8 mouse cellular contexts compared by ENCODE assay signal in the genomic region with DNA sequence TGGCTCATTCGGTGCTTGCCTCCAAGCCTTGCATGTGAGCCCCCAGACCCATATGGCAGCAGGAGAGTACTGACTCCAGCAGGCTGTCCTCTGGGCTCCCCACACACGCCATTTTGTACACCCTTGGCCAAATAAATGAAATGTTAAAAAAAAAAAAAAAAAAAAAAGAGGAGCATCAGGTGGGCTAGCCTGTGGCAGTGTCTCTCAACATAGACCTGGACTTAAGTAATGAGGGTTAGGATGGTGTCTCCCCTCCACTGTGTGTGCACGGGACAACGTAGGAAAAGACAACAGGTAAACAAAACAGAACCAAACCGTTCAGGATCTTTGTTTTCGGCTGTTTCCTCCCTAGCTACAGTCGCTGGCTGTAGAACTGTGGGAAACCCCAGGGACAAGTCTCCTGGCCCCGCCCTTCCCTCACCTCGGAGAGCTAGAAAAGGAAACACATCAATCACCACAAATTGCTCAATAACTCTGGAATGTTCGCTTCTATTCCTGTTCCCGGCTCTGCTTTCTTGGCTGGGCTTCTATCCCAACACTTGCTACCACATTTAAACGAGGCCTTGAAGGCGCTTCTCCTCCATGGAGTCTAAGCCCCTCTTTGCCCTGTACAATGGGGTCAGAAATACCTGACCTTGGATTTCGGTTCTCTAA. TPM values are rescaled to one million over a fixed set of nuclear protein-coding genes. Genes with fewer than 3 reads are reported as not detected.
DNase-seq lines count a peak whose midpoint lies in the region; ATAC-seq and TF ChIP-seq lines count a peak whose summit lies in the region.
"Had no signal": no experiment of that assay in that cellular context is flagged by ENCODE, and none has a peak within 500 bp of the region (broad histone marks: within the 10 kb centered on the region; RNA-seq: fewer than 3 reads in every experiment).

No protein-coding gene starts in this region.

- no peaks in the 10 kb centered on the region for H3K36me3 ChIP-seq in liver, embryonic 15.5 days (replicated peaks)

- ATAC-seq in liver, embryonic 15.5 days (ENCODE audit: insufficient read depth): peak; percentile 14; the same call in 1 of the 2 replicates

- peak overlapping the region; percentile 35; the same call in 1 of the 2 replicates for H3K9ac ChIP-seq in liver, embryonic 15.5 days

- peak; percentile 64 for DNase-seq in ES-CJ7 (ENCODE audit: low read depth, low spot score)
- peak; percentile 89 for DNase-seq in adrenal gland, postnatal 14 days
- DNase-seq in gastrocnemius, adult 8-10 months (ENCODE audit: low spot score in 2 of 2): peak; percentile 81 to 87
- DNase-seq in induced T-regulatory cell, adult 2 months (ENCODE audit: low read depth): peak; percentile 84
- no peak for DNase-seq in frontal cortex, postnatal 25 days (ENCODE audit: low spot score in 2 of 2)

- 16% methylated on average over 14 of the region's 14 CpGs for WGBS in liver, embryonic 15.5 days (ENCODE audit: insufficient replicate concordance)
- 63% methylated on average over 14 of the region's 14 CpGs for WGBS in olfactory bulb, adult 2 months

- peaks cover 67% of the 10 kb centered on the region for H3K4me1 ChIP-seq in liver, embryonic 15.5 days (replicated peaks)
- H3K4me1 ChIP-seq in olfactory bulb, adult 2 months (ENCODE audit: control insufficient read depth, insufficient read depth, low read length): peaks cover 18% of the 10 kb centered on the region

- no peaks in the 10 kb centered on the region for H3K27me3 ChIP-seq in liver, embryonic 15.5 days

- H3K9me3 ChIP-seq in liver, embryonic 15.5 days (replicated peaks): no peaks in the 10 kb centered on the region

- peak overlapping the region; percentile 45 for H3K4me3 ChIP-seq in liver, embryonic 15.5 days (replicated peaks)
- peak overlapping the region; percentile 15; the same call in 1 of the 2 replicates for H3K4me3 ChIP-seq in olfactory bulb, adult 2 months (ENCODE audit: insufficient read depth, low read depth, low read length)

- peak overlapping the region; percentile 68 for H3K4me2 ChIP-seq in liver, embryonic 15.5 days

- no peak for TF ChIP-seq POLR2A in olfactory bulb, adult 2 months (IDR thresholded peaks at IDR 0.05; ENCODE audit: insufficient read depth, low read depth, low read length)

- TF ChIP-seq CTCF in olfactory bulb, adult 2 months (IDR thresholded peaks at IDR 0.05; ENCODE audit: insufficient read depth, low read depth, low read length): no peak

- H3K27ac ChIP-seq in liver, embryonic 15.5 days (replicated peaks): peak overlapping the region; percentile 68
- peak overlapping the region; percentile 50 for H3K27ac ChIP-seq in olfactory bulb, adult 2 months (ENCODE audit: insufficient read depth, low read depth, low read length)

RNA-seq across cellular contexts. Expression of a gene that starts 0.7 kb away (rescaled TPM):
- total RNA-seq in adrenal gland, postnatal 14 days (2021): not detected in 2 replicates
- 1 to 10 TPM in 3 of 4 experiments, not detected in 1; 1.2 to 1.5 (median 1.2) TPM for total RNA-seq in gastrocnemius, adult 8-10 months (2022)
- 0.17 and 0.23 TPM in 2 replicates for polyA plus RNA-seq in liver, embryonic 15.5 days (2015; fragmentation: Nextera tagmentation; extraction: Ambion mirVana)
- not detected in 2 replicates for polyA plus RNA-seq in olfactory bulb, adult 2 months (2012; ENCODE audit: insufficient read depth, insufficient read length, low replicate concordance, missing spikeins)
- total RNA-seq: hematopoietic stem cell, adult 5-6 weeks had no signal

RNA-seq across cellular contexts. Expression of a gene that starts 17.8 kb away (rescaled TPM):
- total RNA-seq in adrenal gland, postnatal 14 days (2021): 35.0 and 36.1 TPM in 2 replicates
- total RNA-seq in gastrocnemius, adult 8-10 months (2022): 10 to 100 TPM; 39.8 to 59.8 (median 51.8) TPM
- polyA plus RNA-seq in liver, embryonic 15.5 days (2015; fragmentation: Nextera tagmentation; extraction: Ambion mirVana): 10.9 and 11.7 TPM in 2 replicates
- polyA plus RNA-seq in olfactory bulb, adult 2 months (2012; ENCODE audit: insufficient read depth, insufficient read length, low replicate concordance, missing spikeins): not detected in 2 replicates

RNA-seq across cellular contexts. Expression of a gene that starts 18.4 kb away (rescaled TPM):
- 479 and 772 TPM in 2 replicates for total RNA-seq in adrenal gland, postnatal 14 days (2021)
- 100 to 1,000 TPM; 365 to 573 (median 474) TPM for total RNA-seq in gastrocnemius, adult 8-10 months (2022)
- polyA plus RNA-seq in liver, embryonic 15.5 days (2015; fragmentation: Nextera tagmentation; extraction: Ambion mirVana): 42.8 and 46.8 TPM in 2 replicates
- polyA plus RNA-seq in olfactory bulb, adult 2 months (2012; ENCODE audit: insufficient read depth, insufficient read length, low replicate concordance, missing spikeins): not detected in 2 replicates

RNA-seq across cellular contexts. Expression of a gene that starts 20.3 kb away (rescaled TPM):
- 0.49 and 0.70 TPM in 2 replicates for total RNA-seq in adrenal gland, postnatal 14 days (2021)
- 1 to 10 TPM in 2 of 4 experiments, under 1 TPM in 2; 0.64 to 1.6 (median 1.1) TPM for total RNA-seq in gastrocnemius, adult 8-10 months (2022)
- polyA plus RNA-seq in liver, embryonic 15.5 days (2015; fragmentation: Nextera tagmentation; extraction: Ambion mirVana): 0.12 and 0.15 TPM in 2 replicates
- not detected in 2 replicates for polyA plus RNA-seq in olfactory bulb, adult 2 months (2012; ENCODE audit: insufficient read depth, insufficient read length, low replicate concordance, missing spikeins)
- total RNA-seq: hematopoietic stem cell, adult 5-6 weeks had no signal

RNA-seq across cellular contexts. Expression of a gene that starts 24.8 kb away (rescaled TPM):
- total RNA-seq in adrenal gland, postnatal 14 days (2021): 29.1 and 29.6 TPM in 2 replicates
- total RNA-seq in gastrocnemius, adult 8-10 months (2022): 1 to 10 TPM; 3.5 to 6.8 (median 4.4) TPM
- polyA plus RNA-seq in liver, embryonic 15.5 days (2015; fragmentation: Nextera tagmentation; extraction: Ambion mirVana): 0.47 and 0.64 TPM in 2 replicates
- polyA plus RNA-seq in olfactory bulb, adult 2 months (2012; ENCODE audit: insufficient read depth, insufficient read length, low replicate concordance, missing spikeins): not detected in 2 replicates

Comparison
In these comparisons a context has a peak if more than half of its experiments do, and no peak if none do; other contexts are left out.
1. DNase-seq: peak in ES-CJ7 (single experiment), adrenal gland, postnatal 14 days (single experiment), gastrocnemius, adult 8-10 months (2 of 2) and induced T-regulatory cell, adult 2 months (single experiment); none in frontal cortex, postnatal 25 days (0 of 2).